Mouse (Mus musculus) liver, embryonic 14.5 days (tissue): ENCODE results near the gene Ctcf. TPM values are rescaled to one million over a fixed set of nuclear protein-coding genes. Genes with fewer than 3 reads are reported as not detected.

Experiments
- ATAC-seq: fragments of 200-750 bp; cut with Nextera tagmentation; 2 replicates; pipeline ENCODE4 v1.8.0; 2017; ENCODE audit warnings: moderate number of reproducible peaks, mild to moderate bottlenecking, moderate library complexity; ENCODE audit not compliant: insufficient read depth
- DNase-seq, 3 experiments: peaks; one replicate each; pipeline ENCODE4 v3.0.0-alpha.2; 2012 to 2013; ENCODE audit warnings: low read depth in 3 of 3, low spot score in 3 of 3
- H3K27ac ChIP-seq: fragments of 300-500 bp; sonication (generic); 2 replicates; pipeline ENCODE4 v1.5.1; 2014; ENCODE audit warnings: moderate library complexity, mild to moderate bottlenecking, control low read depth, inconsistent platforms
- H3K27me3 ChIP-seq: fragments of 300-500 bp; sonication (generic); 2 replicates; pipeline ENCODE4 v1.6.1; 2014; ENCODE audit warnings: mild to moderate bottlenecking, low read length, moderate library complexity; ENCODE audit not compliant: control insufficient read depth, insufficient read depth
- H3K36me3 ChIP-seq: fragments of 300-500 bp; sonication (generic); replicated peaks from 2 replicates; pipeline ENCODE4 v1.6.1; 2014; ENCODE audit warnings: low read depth; ENCODE audit not compliant: control insufficient read depth, insufficient read depth
- H3K4me1 ChIP-seq, 2 experiments: fragments of 200-500 bp in 1 of 2; fragments of 300-500 bp in 1 of 2; sonication (generic) in 1 of 2; replicated peaks; 2 replicates each; pipeline ENCODE4 v1.6.1; 2012 to 2014; ENCODE audit warnings: antibody characterized with exemption in 1 of 2, inconsistent platforms in 1 of 2, low read length in 1 of 2; ENCODE audit not compliant: control insufficient read depth in 2 of 2, insufficient read depth in 2 of 2
- H3K4me2 ChIP-seq: fragments of 300-500 bp; sonication (generic); 2 replicates; pipeline ENCODE4 v1.6.1; 2014; ENCODE audit warnings: low read depth, mild to moderate bottlenecking, control low read depth, moderate library complexity
- H3K4me3 ChIP-seq, 2 experiments: fragments of 200-500 bp in 1 of 2; fragments of 300-500 bp in 1 of 2; sonication (generic) in 1 of 2; 2 replicates each; pipeline ENCODE4 v1.5.1; 2012 to 2014; ENCODE audit warnings: low read depth in 2 of 2, low read length in 2 of 2, mild to moderate bottlenecking in 2 of 2, control low read depth in 1 of 2, inconsistent platforms in 1 of 2, moderate library complexity in 1 of 2; ENCODE audit not compliant: insufficient read depth in 1 of 2
- H3K9ac ChIP-seq: fragments of 300-500 bp; sonication (generic); replicated peaks from 2 replicates; pipeline ENCODE4 v1.6.1; 2014; ENCODE audit warnings: mild to moderate bottlenecking, control low read depth, moderate library complexity
- H3K9me3 ChIP-seq: fragments of 300-500 bp; sonication (generic); 2 replicates; pipeline ENCODE4 v1.6.1; 2016; ENCODE audit warnings: low read length, mixed read lengths; ENCODE audit not compliant: control insufficient read depth
- CTCF ChIP-seq: IDR thresholded peaks from 2 replicates; pipeline ENCODE4 v1.5.1; 2016; ENCODE audit warnings: antibody characterized with exemption, low read depth, control low read depth
- EP300 ChIP-seq: IDR thresholded peaks from 2 replicates; pipeline ENCODE4 v1.6.1; 2016; ENCODE audit warnings: antibody characterized with exemption, low read depth
- WGBS: fragments of 180-500 bp; shearing (Covaris S2); extraction: QIAGEN DNeasy Blood & Tissue Kit; methylation state at CpG from one replicate; pipeline ENCODE4 v1.1.7; 2014; ENCODE audit not compliant: insufficient replicate concordance; 5-methylcytosine and 5-hydroxymethylcytosine counted together
- polyA plus RNA-seq, 2 experiments: library from polyadenylated mRNA; depleted of rRNA in 1 of 2; stranded (reverse) in 1 of 2; unstranded in 1 of 2; fragments of >200 nt; fragmentation: Nextera tagmentation in 1 of 2; extraction: Ambion mirVana in 1 of 2; gene quantifications; 2 replicates each; pipeline versions ENCODE4 v1.2.1 to v1.2.3; 2012 to 2014

Gene Ctcf
- polyA plus RNA-seq, 2 experiments = 21.1 to 40.9 TPM

DNA sequence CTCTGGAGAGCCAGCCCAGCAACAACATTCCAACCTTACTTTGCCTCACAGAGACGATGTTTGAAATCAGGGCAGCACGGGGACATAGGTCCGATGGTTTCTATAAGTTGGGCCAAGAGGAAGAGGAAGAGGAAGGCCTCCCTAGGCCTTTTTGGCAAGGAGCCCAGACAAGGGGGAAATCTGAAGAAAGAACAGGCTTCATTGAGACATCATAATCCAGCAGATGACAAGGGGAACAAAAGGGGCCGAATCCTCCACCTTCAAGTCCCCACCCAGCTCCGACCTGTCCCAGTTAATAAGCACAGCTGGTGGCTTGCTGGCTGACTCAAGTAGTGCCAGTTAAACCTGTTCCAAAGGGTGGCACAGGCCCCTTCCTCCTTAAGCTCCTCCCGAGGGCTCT, 78.7 kb downstream of the Ctcf start:
- Histone ChIP-seq H3K9me3 (no peaks in the 10 kb centered on the region), H3K27ac (no peak overlapping the region), H3K27me3 (no peaks in the 10 kb centered on the region), H3K36me3 (no peaks in the 10 kb centered on the region), H3K9ac (no peak overlapping the region), H3K4me3 (no peak overlapping the region), H3K4me1 (no peaks in the 10 kb centered on the region), H3K4me2 (no peak overlapping the region)
- no peak for DNase-seq
- TF ChIP-seq CTCF = no peak
- TF ChIP-seq EP300 = no peak
- 54% methylated on average over 6 of the region's 6 CpGs for WGBS
- ATAC-seq = no peak

- no peak for DNase-seq
- Histone ChIP-seq H3K4me2 (no peak overlapping the region), H3K27ac (no peak overlapping the region), H3K36me3 (no peaks in the 10 kb centered on the region), H3K9me3 (no peaks in the 10 kb centered on the region), H3K4me1 (no peaks in the 10 kb centered on the region), H3K9ac (no peak overlapping the region), H3K27me3 (no peaks in the 10 kb centered on the region), H3K4me3 (no peak overlapping the region)
- 82% methylated on average over 15 of the region's 15 CpGs for WGBS
- TF ChIP-seq CTCF (peak; percentile 46), EP300 (no peak)
- ATAC-seq = no peak
Measured at GRCm38 (mm10) chr8:105716302-105716945, 80.1 kb downstream of the Ctcf start.

DNA sequence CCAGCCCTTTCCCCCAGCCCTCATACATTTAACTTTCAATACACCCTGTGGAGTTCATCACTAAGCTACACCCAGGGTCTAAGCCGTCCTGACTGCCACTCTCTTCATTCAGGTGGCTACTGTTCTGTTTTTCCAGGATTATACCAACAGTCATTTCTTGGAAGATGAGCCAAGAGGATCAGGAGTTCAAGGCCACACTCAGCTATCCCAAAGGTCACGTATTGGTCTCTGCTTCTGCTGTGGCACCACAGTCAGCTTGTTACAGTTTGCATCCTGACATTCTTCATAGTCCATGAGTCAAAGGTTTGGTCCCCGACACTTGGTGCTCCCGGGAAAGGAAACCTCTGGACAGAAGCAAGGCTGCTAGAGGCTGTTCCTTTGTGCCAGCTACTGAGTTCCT, 83.3 kb downstream of the Ctcf start:
- H3K9me3 ChIP-seq = no peaks in the 10 kb centered on the region
- H3K27ac ChIP-seq = no peak overlapping the region
- H3K36me3 ChIP-seq = no peaks in the 10 kb centered on the region
- no peak overlapping the region for H3K4me2 ChIP-seq
- H3K4me1 ChIP-seq = no peaks in the 10 kb centered on the region
- DNase-seq (no peak), ATAC-seq (no peak)
- 64% methylated on average over 4 of the region's 4 CpGs for WGBS
- no peak overlapping the region for H3K9ac ChIP-seq
- H3K4me3 ChIP-seq = no peak overlapping the region
- no peaks in the 10 kb centered on the region for H3K27me3 ChIP-seq
- no peak for TF ChIP-seq EP300
- TF ChIP-seq CTCF = no peak

DNA sequence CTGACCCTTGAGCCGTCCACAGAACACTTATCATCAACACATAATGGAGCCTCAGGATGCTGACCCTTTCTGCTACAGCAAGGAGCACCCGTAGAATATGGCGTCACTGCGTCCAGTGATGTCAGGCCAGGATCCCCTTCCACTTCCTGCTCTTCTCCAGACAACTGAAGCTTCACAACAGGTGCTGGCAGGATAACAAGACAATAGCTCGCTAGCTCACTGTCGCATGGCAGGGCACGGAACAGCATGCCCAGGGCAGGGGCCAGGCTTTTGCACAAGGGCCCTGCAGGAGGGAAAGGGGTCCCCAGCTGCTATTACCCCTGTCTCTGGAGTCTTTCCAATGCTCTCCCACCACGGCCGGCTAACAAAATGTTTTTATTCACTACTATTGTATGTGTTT, 86.5 kb downstream of the Ctcf start:
- Histone ChIP-seq H3K27me3 (no peaks in the 10 kb centered on the region), H3K27ac (no peak overlapping the region), H3K36me3 (no peaks in the 10 kb centered on the region), H3K4me2 (no peak overlapping the region), H3K9ac (no peak overlapping the region), H3K4me3 (no peak overlapping the region), H3K4me1 (no peaks in the 10 kb centered on the region), H3K9me3 (no peaks in the 10 kb centered on the region)
- WGBS = 79% methylated on average over 9 of the region's 9 CpGs
- no peak for ATAC-seq
- no peak for DNase-seq
- TF ChIP-seq CTCF (no peak), EP300 (no peak)

DNA sequence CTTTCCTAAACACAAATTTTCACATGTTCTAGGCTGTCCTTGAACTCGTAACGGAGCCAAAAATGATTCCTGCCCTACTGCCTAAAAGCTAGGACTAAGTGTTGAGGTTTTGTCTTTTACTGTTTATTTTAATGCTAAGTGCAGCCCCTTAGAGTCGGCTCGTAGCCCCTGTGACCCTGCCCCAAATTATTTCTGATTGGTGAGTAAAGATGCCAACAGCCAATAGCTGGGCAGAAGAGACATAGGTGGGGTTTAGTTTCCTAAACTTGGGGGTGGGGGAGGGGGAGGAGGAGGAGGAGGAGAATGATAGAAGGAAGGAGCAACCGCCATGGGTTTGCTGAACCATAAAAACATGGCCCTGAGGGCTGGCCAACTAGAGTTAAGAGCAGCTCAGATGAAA, 89.4 kb downstream of the Ctcf start:
- DNase-seq (no peak), ATAC-seq (no peak)
- Histone ChIP-seq H3K4me1 (no peaks in the 10 kb centered on the region), H3K36me3 (no peaks in the 10 kb centered on the region), H3K9me3 (no peaks in the 10 kb centered on the region), H3K9ac (no peak overlapping the region), H3K27me3 (no peaks in the 10 kb centered on the region), H3K27ac (no peak overlapping the region), H3K4me2 (no peak overlapping the region), H3K4me3 (no peak overlapping the region)
- 62% methylated on average over 5 of the region's 5 CpGs for WGBS
- TF ChIP-seq CTCF (no peak), EP300 (no peak)
